Comparison of ENCODE assay signal across 14 mouse cellular contexts in genomic region chr3:116352486-116352885, GRCm38 (mm10).
DNase-seq lines count a peak whose midpoint lies in the region; ATAC-seq lines count a peak whose summit lies in the region.
"Had no signal": no experiment of that assay in that cellular context is flagged by ENCODE, and none has a peak within 500 bp of the region (broad histone marks: within the 10 kb centered on the region; RNA-seq: fewer than 3 reads in every experiment).

No protein-coding gene starts in this region.

- H3K4me2 ChIP-seq in embryonic facial prominence, embryonic 12.5 days (replicated peaks): no peak overlapping the region
- H3K4me2 ChIP-seq: liver, embryonic 12.5 days; neural tube, embryonic 13.5 days had no signal

- 0 out of 2 replicates have a peak, but pooled peaks have one; percentile 15 for ATAC-seq in embryonic facial prominence, embryonic 12.5 days (ENCODE audit: insufficient number of reproducible peaks, insufficient read depth, low FRiP score, low TSS enrichment)
- ATAC-seq: liver, embryonic 12.5 days; midbrain, embryonic 16.5 days had no signal

- no peak overlapping the region for H3K27ac ChIP-seq in embryonic facial prominence, embryonic 12.5 days
- H3K27ac ChIP-seq in embryonic facial prominence, embryonic 10.5 days (replicated peaks): no peak overlapping the region
- H3K27ac ChIP-seq: liver, embryonic 12.5 days; neural tube, embryonic 13.5 days had no signal

- H3K27me3 ChIP-seq in embryonic facial prominence, embryonic 12.5 days: no peaks in the 10 kb centered on the region
- H3K27me3 ChIP-seq in embryonic facial prominence, embryonic 10.5 days (replicated peaks; ENCODE audit: low read depth, poor library complexity, severe bottlenecking): no peaks in the 10 kb centered on the region
- H3K27me3 ChIP-seq: liver, embryonic 12.5 days; neural tube, embryonic 13.5 days had no signal

- H3K4me3 ChIP-seq in embryonic facial prominence, embryonic 12.5 days: no peak overlapping the region
- no peak overlapping the region for H3K4me3 ChIP-seq in embryonic facial prominence, embryonic 10.5 days
- H3K4me3 ChIP-seq: liver, embryonic 12.5 days; neural tube, embryonic 13.5 days had no signal

- H3K4me1 ChIP-seq in embryonic facial prominence, embryonic 12.5 days: no peaks in the 10 kb centered on the region
- no peaks in the 10 kb centered on the region for H3K4me1 ChIP-seq in embryonic facial prominence, embryonic 10.5 days

- no peaks in the 10 kb centered on the region for H3K36me3 ChIP-seq in embryonic facial prominence, embryonic 12.5 days
- peaks cover 23% of the 10 kb centered on the region for H3K36me3 ChIP-seq in embryonic facial prominence, embryonic 10.5 days (replicated peaks)
- H3K36me3 ChIP-seq: neural tube, embryonic 13.5 days had no signal

- H3K9ac ChIP-seq in embryonic facial prominence, embryonic 12.5 days: no peak overlapping the region
- H3K9ac ChIP-seq: liver, embryonic 12.5 days; neural tube, embryonic 13.5 days had no signal

- DNase-seq in embryonic facial prominence, embryonic 10.5 days (ENCODE audit: low spot score): no peak
- DNase-seq in kidney, adult 8-10 months: peak; percentile 32 to 47
- DNase-seq in kidney, postnatal 4 days: no peak
- DNase-seq in gastrocnemius, adult 8-10 months (ENCODE audit: low spot score in 2 of 2): peak; percentile 83 to 86
- peak; percentile 53 for DNase-seq in kidney, adult 9 months
- DNase-seq in right cerebral cortex, postnatal 10 days (ENCODE audit: low spot score in 2 of 2): no peak
- DNase-seq in T-cell, adult 2 months (ENCODE audit: low spot score): no peak
- DNase-seq: cerebellum, adult 9-11 months; right cerebral cortex, postnatal 25 days; thymus, postnatal 14 days had no signal

- whole genome bisulfite sequencing in embryonic facial prominence, embryonic 12.5 days: 73% methylated on average over 6 of the region's 6 CpGs
- WGBS in embryonic facial prominence, embryonic 10.5 days: 87% methylated on average over 6 of the region's 6 CpGs

- no peaks in the 10 kb centered on the region for H3K9me3 ChIP-seq in embryonic facial prominence, embryonic 12.5 days
- H3K9me3 ChIP-seq in embryonic facial prominence, embryonic 10.5 days: no peaks in the 10 kb centered on the region
- H3K9me3 ChIP-seq: liver, embryonic 12.5 days; neural tube, embryonic 13.5 days had no signal

Comparison
In these comparisons a context has a peak if more than half of its experiments do, and no peak if none do; other contexts are left out.
1. DNase-seq: peak in kidney, adult 8-10 months (2 of 2), gastrocnemius, adult 8-10 months (2 of 2) and kidney, adult 9 months (single experiment); none in embryonic facial prominence, embryonic 10.5 days (single experiment), kidney, postnatal 4 days (0 of 2), right cerebral cortex, postnatal 10 days (0 of 2) and T-cell, adult 2 months (single experiment).